Mouse (Mus musculus) cerebellum, adult 2 months (tissue): ENCODE results near the gene St6galnac6. TPM values are rescaled to one million over a fixed set of nuclear protein-coding genes. Genes with fewer than 3 reads are reported as not detected.

Experiments
- DNase-seq, 2 experiments: peaks; one replicate each; pipeline ENCODE4 v3.0.0; 2021
- H3K27ac ChIP-seq: fragments of 200-500 bp; 2 replicates; pipeline ENCODE4 v1.5.1; 2012; ENCODE audit warnings: low read length, control low read depth, inconsistent platforms; ENCODE audit not compliant: insufficient read depth
- H3K27me3 ChIP-seq: fragments of 200-500 bp; 2 replicates; pipeline ENCODE4 v1.6.1; 2012; ENCODE audit warnings: inconsistent platforms, mild to moderate bottlenecking, low read length, moderate library complexity; ENCODE audit not compliant: control insufficient read depth, insufficient read depth
- H3K4me1 ChIP-seq: fragments of 200-500 bp; 2 replicates; pipeline ENCODE4 v1.6.1; 2011; ENCODE audit warnings: low read length; ENCODE audit not compliant: control insufficient read depth, insufficient read depth
- H3K4me3 ChIP-seq: fragments of 200-500 bp; replicated peaks from 2 replicates; pipeline ENCODE3; 2011; ENCODE audit warnings: mild to moderate bottlenecking, low read depth, low read length, control low read depth; ENCODE audit not compliant: insufficient read depth
- CTCF ChIP-seq: fragments of 200-500 bp; IDR thresholded peaks from 2 replicates; pipeline ENCODE4 v1.5.1; 2011; ENCODE audit warnings: low read depth, mild to moderate bottlenecking, control low read depth, low read length, moderate library complexity, borderline replicate concordance; ENCODE audit not compliant: insufficient read depth
- POLR2A ChIP-seq: fragments of 200-500 bp; IDR thresholded peaks from 2 replicates; pipeline ENCODE4 v1.6.1; 2011; ENCODE audit warnings: low read length, control low read depth, borderline replicate concordance; ENCODE audit not compliant: insufficient read depth
- WGBS: fragments of 180-500 bp; shearing (Covaris S2); methylation state at CpG from one replicate; pipeline ENCODE4 v1.1.7; 2018; 5-methylcytosine and 5-hydroxymethylcytosine counted together
- polyA plus RNA-seq: library from polyadenylated mRNA; depleted of rRNA; stranded (reverse); fragments of >200 nt; gene quantifications from 2 replicates; pipeline ENCODE4 v1.2.3, GENCODE M21; 2012; rRNA removed

St6galnac6 gene
- polyA plus RNA-seq, 1 experiment = 89.5 TPM

GRCm38 (mm10) chr2:32665853-32666252, 66.3 kb downstream of the St6galnac6 start:
- TF ChIP-seq CTCF (no peak), POLR2A (no peak)
- Histone ChIP-seq H3K4me1 (no peaks in the 10 kb centered on the region), H3K27me3 (no peaks in the 10 kb centered on the region), H3K4me3 (no peak overlapping the region), H3K27ac (no peak overlapping the region)
- WGBS = 85% methylated on average over 6 of the region's 6 CpGs
- no peak for DNase-seq

GRCm38 (mm10) chr2:32667775-32668174, 68.3 kb downstream of the St6galnac6 start:
- no peaks in the 10 kb centered on the region for H3K4me1 ChIP-seq
- TF ChIP-seq CTCF (no peak), POLR2A (no peak)
- H3K27ac ChIP-seq = no peak overlapping the region
- DNase-seq = no peak
- no peaks in the 10 kb centered on the region for H3K27me3 ChIP-seq
- no peak overlapping the region for H3K4me3 ChIP-seq
- 24% methylated on average over 11 of the region's 11 CpGs for WGBS

- 43% methylated on average over 7 of the region's 7 CpGs for WGBS
- Histone ChIP-seq H3K4me3 (no peak overlapping the region), H3K4me1 (no peaks in the 10 kb centered on the region), H3K27me3 (no peaks in the 10 kb centered on the region), H3K27ac (no peak overlapping the region)
- no peak for DNase-seq
- TF ChIP-seq POLR2A (no peak), CTCF (no peak)
These were observed 68.7 kb downstream of the St6galnac6 start for GRCm38 (mm10) chr2:32668176-32668575.

GRCm38 (mm10) chr2:32669876-32670275, 70.4 kb downstream of the St6galnac6 start:
- WGBS = 83% methylated on average over 3 of the region's 3 CpGs
- Histone ChIP-seq H3K4me3 (no peak overlapping the region), H3K4me1 (no peaks in the 10 kb centered on the region), H3K27ac (no peak overlapping the region), H3K27me3 (no peaks in the 10 kb centered on the region)
- TF ChIP-seq CTCF (no peak), POLR2A (no peak)
- no peak for DNase-seq

Other genes starting within 250 kb of the St6galnac6 start
- 159 and 176 TPM in 2 replicates for gene Ciz1, start 247.4 kb upstream of the St6galnac6 start, polyA plus RNA-seq
- gene Dnm1, start 246.4 kb upstream of the St6galnac6 start, polyA plus RNA-seq = 1,410 and 1,576 TPM in 2 replicates
- gene 1110008P14Rik, start 217.8 kb upstream of the St6galnac6 start, polyA plus RNA-seq = 284 and 338 TPM in 2 replicates
- gene Lcn2, start 211.5 kb upstream of the St6galnac6 start, polyA plus RNA-seq = 0.48 and 1.0 TPM in 2 replicates
- 60.9 and 61.1 TPM in 2 replicates for gene Ptges2, start 203.8 kb upstream of the St6galnac6 start, polyA plus RNA-seq
- gene Naif1, start 149.3 kb upstream of the St6galnac6 start, polyA plus RNA-seq = 3.3 TPM in 2 replicates
- 67.0 and 76.2 TPM in 2 replicates for gene Slc25a25, start 148.3 kb upstream of the St6galnac6 start, polyA plus RNA-seq
- 38.1 and 40.2 TPM in 2 replicates for gene Fam102a, start 64.4 kb upstream of the St6galnac6 start, polyA plus RNA-seq
- gene Dpm2, start 28.9 kb upstream of the St6galnac6 start, polyA plus RNA-seq = 131 and 137 TPM in 2 replicates
- gene Pip5kl1, start 24.9 kb upstream of the St6galnac6 start, polyA plus RNA-seq = 25.2 and 28.4 TPM in 2 replicates
- 0.59 and 0.60 TPM in 2 replicates for gene 9430097D07Rik, start 24.0 kb upstream of the St6galnac6 start, polyA plus RNA-seq
- 91.4 and 101 TPM in 2 replicates for gene St6galnac4, start 12.6 kb upstream of the St6galnac6 start, polyA plus RNA-seq
- 127 and 132 TPM in 2 replicates for gene Ak1, start 22.0 kb downstream of the St6galnac6 start, polyA plus RNA-seq
- gene Eng, start 46.9 kb downstream of the St6galnac6 start, polyA plus RNA-seq = 28.0 and 31.6 TPM in 2 replicates
- gene Fpgs, start 104.4 kb downstream of the St6galnac6 start, polyA plus RNA-seq = 19.2 and 19.7 TPM in 2 replicates
- 170 and 186 TPM in 2 replicates for gene Cdk9, start 113.4 kb downstream of the St6galnac6 start, polyA plus RNA-seq
- gene Sh2d3c, start 121.3 kb downstream of the St6galnac6 start, polyA plus RNA-seq = 47.0 and 53.2 TPM in 2 replicates
- 5.6 and 7.7 TPM in 2 replicates for gene 6330409D20Rik, start 141.3 kb downstream of the St6galnac6 start, polyA plus RNA-seq
- gene Tor2a, start 157.5 kb downstream of the St6galnac6 start, polyA plus RNA-seq = 41.6 and 43.8 TPM in 2 replicates
- 2.0 and 2.6 TPM in 2 replicates for gene Ttc16, start 175.9 kb downstream of the St6galnac6 start, polyA plus RNA-seq
- 7.4 and 8.5 TPM in 2 replicates for gene Ptrh1, start 176.1 kb downstream of the St6galnac6 start, polyA plus RNA-seq
- 0.70 and 1.7 TPM in 2 replicates for gene Cfap157, start 184.7 kb downstream of the St6galnac6 start, polyA plus RNA-seq
- 889 and 932 TPM in 2 replicates for gene Stxbp1, start 247.5 kb downstream of the St6galnac6 start, polyA plus RNA-seq